Mouse (Mus musculus): ENCODE results near the gene Nek8. TPM values are rescaled to one million over a fixed set of nuclear protein-coding genes. Genes with fewer than 3 reads are reported as not detected.

Gene Nek8
- total and polyA plus RNA-seq, 3 experiments: 6.5 to 26.7 (median 12.1) TPM

DNA sequence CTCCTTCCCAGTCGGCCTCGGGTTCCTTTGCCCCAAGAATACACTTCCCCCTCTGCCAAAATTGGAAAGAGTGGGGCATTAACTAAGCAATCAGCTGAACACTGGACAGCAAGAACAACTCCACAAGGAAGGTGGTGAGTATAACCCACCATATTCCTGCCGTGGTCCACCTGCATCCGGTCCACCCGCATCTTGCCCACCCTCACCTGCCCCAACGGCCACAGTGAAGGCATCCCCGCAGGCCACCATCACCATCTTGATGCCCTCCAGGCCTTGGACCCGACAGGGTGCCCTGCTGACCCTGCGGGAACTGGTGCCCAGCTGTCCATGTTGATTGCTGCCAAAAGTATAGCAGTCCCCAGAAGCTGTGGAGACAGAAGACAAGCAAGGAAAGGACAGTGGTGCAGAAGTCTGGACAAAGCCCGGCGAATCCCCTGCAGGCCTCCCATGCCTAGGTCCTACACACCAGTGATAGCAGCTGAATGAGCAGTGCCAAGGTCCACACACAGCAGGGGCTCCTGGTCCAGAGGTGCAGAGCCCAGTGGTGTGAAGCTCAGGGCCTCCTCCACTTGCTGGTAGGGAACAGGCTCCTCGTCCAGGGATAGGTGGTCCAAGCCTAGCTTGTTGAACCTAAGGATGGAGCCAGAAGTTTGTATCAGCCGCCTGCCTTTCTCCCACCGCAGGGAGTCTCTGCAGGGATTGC, 9.1 kb downstream of the Nek8 start:
- no peak for DNase-seq

DNA sequence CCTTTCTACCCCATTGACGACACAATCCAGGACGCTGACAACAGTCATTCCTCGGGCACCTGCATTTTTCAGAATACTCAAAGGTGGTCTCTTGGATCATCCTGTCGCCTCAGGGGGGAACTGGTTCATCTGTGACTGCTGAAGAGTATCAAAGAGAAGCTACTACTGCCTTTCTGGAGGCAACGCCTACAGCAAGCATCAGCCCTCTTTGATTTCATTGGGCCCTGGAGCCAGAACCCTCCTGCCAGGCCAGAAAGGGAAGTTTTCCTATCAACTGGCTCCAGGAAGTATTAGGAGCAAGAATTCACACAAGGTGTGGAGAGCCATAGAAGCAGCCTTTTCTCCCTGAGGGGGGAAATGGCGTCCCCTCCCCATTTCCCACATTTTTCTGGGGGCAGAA, 9.8 kb downstream of the Nek8 start:
- DNase-seq: no peak

GRCm38 (mm10) chr11:78166161-78166560, 10.3 kb downstream of the Nek8 start:
- DNase-seq: no peak

DNA sequence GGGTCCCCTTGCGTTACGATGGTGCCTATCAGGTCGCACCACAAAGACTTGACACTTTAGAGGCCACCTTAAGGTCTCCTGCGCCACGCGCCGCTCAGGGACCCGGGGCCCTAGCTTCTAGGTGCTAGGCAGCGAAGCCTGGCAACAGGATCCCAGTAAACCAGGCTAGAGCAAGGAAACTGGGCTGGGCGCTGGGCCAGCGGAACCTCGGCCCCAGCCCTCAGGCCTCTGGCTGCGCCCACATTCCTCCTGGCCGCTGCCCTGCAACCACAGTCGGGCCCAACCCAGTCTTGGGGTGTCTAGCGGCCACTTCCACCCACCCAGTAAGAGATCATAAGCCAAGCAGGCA, 10.7 kb downstream of the Nek8 start:
- no peak for DNase-seq

DNA sequence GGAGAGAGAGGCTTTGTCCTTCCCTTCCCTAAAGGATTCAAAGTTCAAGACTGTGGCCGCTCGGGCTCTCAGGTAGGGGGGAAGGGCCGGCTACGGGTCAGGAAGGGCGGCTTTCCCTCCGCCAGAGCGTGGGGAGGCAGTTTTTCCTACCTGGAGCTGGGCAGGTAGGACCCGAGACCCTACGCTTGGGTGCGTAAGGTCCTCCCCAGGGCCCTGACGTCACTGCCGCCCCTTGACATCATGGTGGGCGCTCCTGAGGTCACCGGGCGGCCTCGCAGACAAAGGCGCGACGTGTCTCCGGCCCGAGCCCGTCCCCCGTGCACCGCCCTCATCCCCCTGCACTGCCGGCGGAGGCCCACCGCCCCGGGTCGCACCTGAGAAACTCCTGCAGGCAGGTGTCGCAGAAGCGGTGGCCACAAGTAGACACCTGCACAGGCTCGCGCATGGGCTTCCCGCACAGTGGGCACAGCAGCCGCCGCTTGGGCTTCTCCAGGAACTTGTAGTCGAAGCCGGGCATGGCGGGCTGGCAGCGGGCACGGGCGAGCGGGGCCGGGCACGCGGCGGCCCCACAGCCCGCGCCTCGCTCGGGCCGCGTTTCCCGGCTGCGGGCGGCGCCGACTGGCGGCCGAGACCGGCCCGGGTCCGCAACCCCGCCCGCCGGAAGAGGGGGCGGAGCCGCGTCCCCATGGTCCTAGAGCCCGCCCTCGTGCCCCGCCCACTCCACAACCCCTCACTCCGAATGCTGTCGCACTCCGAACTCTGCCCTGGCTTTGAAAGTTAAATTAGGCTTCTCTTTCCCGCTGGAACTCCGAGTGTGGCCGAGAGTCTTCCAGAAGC, 11.3 kb downstream of the Nek8 start, which contains the start of gene Traf4:
Traf4 (minus strand) TSS at position 666 of the 837 bp plus-strand sequence.
- DNase-seq: peak; percentile 91

GRCm38 (mm10) chr11:78164604-78164923, 11.9 kb downstream of the Nek8 start:
- no peak for DNase-seq

DNA sequence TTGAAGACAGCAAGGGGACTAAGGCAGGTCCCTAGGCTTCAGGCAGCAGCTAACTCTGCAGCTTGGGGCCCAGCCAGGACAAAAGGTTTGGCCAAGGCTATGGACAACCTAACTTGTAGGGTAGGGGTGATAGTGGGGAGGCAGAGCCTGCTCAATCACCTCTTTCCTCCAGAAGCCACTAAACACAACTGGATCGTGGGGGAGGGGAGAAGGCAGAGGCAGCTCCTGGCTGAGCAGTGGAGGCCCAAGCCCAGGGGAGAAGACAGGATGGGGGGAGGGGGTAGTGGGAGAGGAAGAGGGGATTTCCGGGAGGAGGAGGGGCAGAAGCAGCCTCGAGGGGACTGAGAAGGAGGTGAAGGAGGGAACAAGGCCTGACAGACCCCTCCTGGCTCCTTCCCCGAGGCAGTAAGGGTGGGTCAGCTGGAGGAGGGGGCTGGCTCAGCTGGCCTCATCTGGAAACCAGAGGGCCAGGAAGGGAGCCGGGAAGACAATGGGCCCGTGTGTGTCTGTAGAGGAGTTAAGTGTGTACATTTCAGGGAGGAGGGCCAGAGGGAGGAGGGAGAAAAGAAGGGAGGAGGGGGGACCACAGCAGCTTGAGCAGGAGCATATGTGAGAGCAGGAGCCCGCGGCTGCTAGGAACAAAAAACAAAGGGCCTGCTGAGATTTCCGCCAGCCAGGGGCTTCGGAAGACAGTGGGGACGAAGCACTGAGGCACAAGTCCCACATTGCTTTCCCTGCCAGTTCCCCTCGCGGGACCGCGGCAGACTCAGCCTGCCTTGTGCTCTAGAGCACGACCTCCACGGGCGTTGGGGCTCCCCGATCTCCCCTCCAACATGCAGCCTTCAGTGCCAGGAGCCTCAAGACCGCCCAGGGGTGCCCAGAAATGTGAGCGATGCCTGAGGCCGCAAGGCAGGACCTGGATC, 12.5 kb downstream of the Nek8 start:
- peak; percentile 82 for DNase-seq

DNA sequence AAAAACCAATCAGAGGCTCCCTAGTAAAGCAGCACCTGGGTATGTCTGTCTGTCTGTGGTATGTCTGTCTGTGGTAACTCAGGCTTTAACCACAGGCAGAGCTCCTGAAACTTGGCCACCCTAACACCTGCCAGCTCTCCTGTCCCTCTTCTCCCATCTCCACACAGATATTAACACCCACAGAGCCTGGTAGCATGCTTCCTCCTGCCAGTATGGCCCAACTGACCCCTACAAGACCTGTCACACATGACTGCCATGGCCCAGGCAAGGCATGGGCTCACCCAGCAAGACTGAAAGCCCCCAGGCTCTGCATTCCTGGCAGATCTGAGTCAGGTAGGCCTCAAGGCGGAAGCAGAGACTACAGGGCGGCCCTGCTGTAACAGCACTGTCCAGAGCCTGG, 13.4 kb downstream of the Nek8 start:
- DNase-seq: no peak

- peak; percentile 82 for DNase-seq
Observed at GRCm38 (mm10) chr11:78162504-78162903, 14.0 kb downstream of the Nek8 start.

DNA sequence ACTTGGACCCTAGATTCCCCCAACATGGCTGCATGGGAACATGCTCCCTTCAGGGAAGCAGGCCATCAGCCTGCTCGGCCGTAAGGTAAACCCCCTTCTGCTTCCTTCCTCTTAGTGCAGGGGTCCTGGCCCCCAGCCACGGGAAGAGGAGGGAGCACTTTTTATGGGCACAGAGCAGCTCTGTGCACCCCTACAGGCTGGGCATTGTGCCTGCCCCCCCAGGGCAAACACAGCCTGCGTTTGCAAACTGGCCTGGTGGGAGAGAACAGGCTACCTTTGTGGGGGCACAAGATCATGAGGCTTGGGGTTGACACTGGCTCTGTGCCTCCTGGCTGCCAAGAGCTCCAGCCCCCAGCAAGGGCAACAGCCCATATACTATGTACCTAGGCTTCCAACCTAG, 14.5 kb downstream of the Nek8 start:
- no peak for DNase-seq

- DNase-seq: no peak
Observed at GRCm38 (mm10) chr11:78161169-78161568, 15.3 kb downstream of the Nek8 start.

DNA sequence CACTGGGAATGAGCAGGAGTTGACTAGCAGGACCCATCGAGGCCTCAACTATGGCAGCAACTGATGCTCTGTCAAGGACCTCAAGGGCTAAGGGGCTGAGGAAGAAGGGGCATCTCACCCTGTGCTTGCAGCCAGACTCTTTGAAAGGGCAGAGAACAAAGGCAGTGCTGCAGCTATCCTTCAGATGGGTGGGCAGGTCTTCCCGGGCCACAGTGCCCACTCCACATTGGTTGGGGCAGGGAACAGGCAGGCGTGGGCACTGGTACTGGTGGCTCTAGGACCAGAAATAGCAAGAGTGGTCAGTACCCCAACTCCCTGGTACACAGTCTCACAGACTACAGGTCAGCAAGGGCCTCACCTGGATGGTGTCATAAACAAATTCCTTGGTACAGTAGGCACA, 15.8 kb downstream of the Nek8 start:
- no peak for DNase-seq

- no peak for DNase-seq
Observed at GRCm38 (mm10) chr11:78160171-78160570, 16.3 kb downstream of the Nek8 start.

DNA sequence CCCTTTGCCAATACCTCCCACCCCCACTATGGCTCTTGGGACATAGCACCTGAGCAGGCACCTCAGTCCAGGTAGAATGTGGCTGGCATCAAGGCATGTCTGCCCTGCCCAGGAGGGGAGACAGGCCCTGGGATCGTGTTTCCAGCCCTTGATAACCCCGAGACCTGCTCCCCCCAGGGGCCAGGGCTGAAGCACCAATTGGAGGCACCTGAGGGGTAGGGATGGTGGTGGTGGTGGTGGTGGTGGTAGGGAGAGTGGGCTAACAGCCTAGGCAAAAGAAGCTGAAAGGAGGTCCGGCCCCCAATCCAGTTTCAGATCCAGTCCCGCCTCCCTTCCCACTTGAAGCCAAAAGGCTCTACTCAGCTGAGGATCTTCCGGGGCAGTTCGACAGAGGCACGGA, 16.9 kb downstream of the Nek8 start:
- DNase-seq: no peak

DNA sequence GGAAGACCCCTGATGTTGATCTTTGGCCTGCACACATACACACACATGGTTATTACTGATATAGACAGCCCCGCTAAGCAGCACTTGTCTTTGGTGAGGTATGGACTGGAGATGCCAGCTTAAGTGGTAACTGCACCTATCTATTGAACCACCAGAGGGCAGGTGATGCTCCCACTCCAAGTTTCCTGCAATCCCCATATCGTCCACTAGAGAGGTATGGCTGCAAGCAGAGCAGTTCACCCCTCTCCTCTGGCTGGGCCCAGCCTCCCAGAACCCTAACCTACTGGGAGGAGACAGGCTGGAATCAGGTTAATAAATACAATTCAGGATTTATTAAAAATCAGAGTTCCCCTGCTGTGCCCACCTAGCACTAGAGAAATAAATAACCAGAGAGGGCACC, 17.4 kb downstream of the Nek8 start:
- peak; percentile 85 for DNase-seq

- no peak for DNase-seq
Observed at GRCm38 (mm10) chr11:78156156-78156699, 20.2 kb downstream of the Nek8 start.

GRCm38 (mm10) chr11:78155674-78156073, 20.8 kb downstream of the Nek8 start:
- no peak for DNase-seq

DNA sequence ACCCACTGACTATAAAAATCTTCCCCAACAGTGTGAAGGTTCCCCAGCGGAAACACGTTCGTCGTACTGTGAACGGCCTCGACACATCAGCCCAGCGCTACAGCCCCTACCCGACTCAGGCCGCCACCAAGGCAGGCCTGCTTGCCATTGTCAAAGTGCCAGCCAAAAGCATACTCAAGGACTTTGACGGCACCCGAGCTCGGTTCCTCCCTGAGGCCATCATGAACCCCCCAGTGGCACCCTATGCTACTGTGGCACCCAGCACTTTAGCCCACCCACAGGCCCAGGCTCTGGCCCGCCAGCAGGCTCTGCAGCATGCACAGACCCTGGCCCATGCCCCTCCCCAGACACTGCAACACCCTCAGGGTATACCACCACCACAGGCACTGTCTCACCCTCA, 22.7 kb downstream of the Nek8 start:
- no peak for DNase-seq

DNA sequence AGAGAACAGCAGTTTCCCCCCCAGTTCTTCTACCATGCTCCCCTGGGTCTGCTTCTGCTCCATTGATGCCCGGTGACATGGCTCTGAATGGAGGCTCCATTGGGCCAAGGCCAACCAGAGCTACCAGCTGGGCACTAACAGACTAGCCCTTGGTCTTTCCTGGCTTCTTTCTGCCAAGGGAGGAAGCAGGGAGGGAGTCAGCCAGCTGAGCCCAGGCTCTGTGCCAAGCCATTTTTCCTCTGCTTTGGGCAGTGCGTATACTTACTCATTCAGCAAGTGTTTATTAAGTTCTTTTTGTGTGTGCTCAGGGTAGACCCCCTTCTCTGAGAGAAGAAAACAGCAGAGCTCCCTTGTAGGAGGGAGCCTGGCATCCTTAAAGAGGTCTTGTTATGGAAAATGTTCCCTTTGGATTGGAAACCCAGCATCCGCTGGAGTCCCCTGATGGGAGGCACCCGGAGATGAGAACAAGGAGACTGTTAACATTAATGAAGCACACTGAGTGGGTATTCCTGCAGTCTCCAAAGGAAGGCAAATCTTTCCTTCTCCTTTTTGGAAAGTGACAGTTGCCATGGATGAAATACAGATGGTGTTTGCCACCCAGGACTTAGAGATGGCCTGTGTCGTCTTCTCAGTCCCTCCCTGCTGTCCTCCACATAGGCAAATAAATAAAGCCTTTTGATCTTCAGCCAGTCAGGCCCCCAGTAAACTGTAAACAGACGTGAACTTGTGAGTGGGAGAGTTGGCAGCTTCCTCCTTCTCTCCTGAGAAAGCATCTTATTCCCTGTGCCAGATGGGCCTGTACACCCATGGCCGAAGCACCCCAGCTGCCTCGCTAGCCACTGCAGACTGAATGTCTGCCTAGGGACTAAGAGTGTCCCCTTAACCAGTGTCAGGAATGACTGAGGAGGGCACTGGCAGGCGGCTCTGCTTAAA, 23.9 kb downstream of the Nek8 start:
- DNase-seq: peak; percentile 87

- DNase-seq: no peak
Observed at GRCm38 (mm10) chr11:78151161-78151560, 25.3 kb downstream of the Nek8 start.

Measured in adrenal gland, adult 2 months (tissue).